Comparison of ENCODE assay signal across 33 mouse cellular contexts in genomic region chr1:193309785-193310518, GRCm38 (mm10). TPM values are rescaled to one million over a fixed set of nuclear protein-coding genes. Genes with fewer than 3 reads are reported as not detected.
DNase-seq lines count a peak whose midpoint lies in the region; ATAC-seq and TF ChIP-seq lines count a peak whose summit lies in the region.
"Had no signal": no experiment of that assay in that cellular context is flagged by ENCODE, and none has a peak within 500 bp of the region (broad histone marks: within the 10 kb centered on the region; RNA-seq: fewer than 3 reads in every experiment).

No protein-coding gene starts in this region.

- peaks cover 19% of the 10 kb centered on the region for H3K4me1 ChIP-seq in liver, postnatal 0 days (ENCODE audit: insufficient read depth)
- no peaks in the 10 kb centered on the region for H3K4me1 ChIP-seq in liver, embryonic 11.5 days (replicated peaks; ENCODE audit: control insufficient read depth, insufficient read depth, low read length)
- H3K4me1 ChIP-seq in brown adipose tissue, adult 24 weeks (ENCODE audit: control insufficient read depth, insufficient read depth, insufficient read length, low read length) = peaks cover 7% of the 10 kb centered on the region; the same call in 1 of the 2 replicates
- peaks cover 3% of the 10 kb centered on the region; the same call in 1 of the 2 replicates for H3K4me1 ChIP-seq in lung, embryonic 16.5 days (replicated peaks; ENCODE audit: control insufficient read depth, insufficient read depth, low read length)
- no peaks in the 10 kb centered on the region; the same call in 1 of the 2 replicates for H3K4me1 ChIP-seq in stomach, postnatal 0 days (replicated peaks; ENCODE audit: control insufficient read depth, insufficient read depth)

- peak overlapping the region; percentile 46; the same call in 1 of the 2 replicates for H3K4me2 ChIP-seq in liver, postnatal 0 days (ENCODE audit: low read depth, low read length)
- no peak overlapping the region for H3K4me2 ChIP-seq in liver, embryonic 11.5 days
- no peak overlapping the region for H3K4me2 ChIP-seq in lung, embryonic 16.5 days (ENCODE audit: low read depth, low read length)
- no peak overlapping the region for H3K4me2 ChIP-seq in stomach, postnatal 0 days (replicated peaks; ENCODE audit: low read depth)
- H3K4me2 ChIP-seq: heart, embryonic 12.5 days; hindbrain, embryonic 14.5 days; liver, embryonic 12.5 days; lung, embryonic 14.5 days; neural tube, embryonic 12.5 days had no signal

- no peak for DNase-seq in liver, postnatal 0 days
- DNase-seq in liver, embryonic 11.5 days (ENCODE audit: low spot score) = no peak
- DNase-seq in stomach, postnatal 0 days (ENCODE audit: low spot score) = no peak
- no peak for DNase-seq in B cell, adult 2 months
- DNase-seq: adrenal gland, postnatal 25 days; cerebellum, adult 18-20 months; cerebellum, postnatal 10 days; gastrocnemius, postnatal 14 days; heart, adult 11 months; heart, postnatal 4 days; kidney, adult 11 months; kidney, postnatal 14 days; layer of hippocampus, adult 9-11 months; lung, embryonic 14.5 days; right cerebral cortex, adult 18-20 months; spleen, adult 18-20 months; thymus, adult 18-20 months; thymus, postnatal 25 days had no signal

- ATAC-seq in liver, postnatal 0 days = no peak
- no peak for ATAC-seq in liver, embryonic 11.5 days (replicated peaks; ENCODE audit: low FRiP score)
- ATAC-seq in lung, embryonic 16.5 days (ENCODE audit: low read depth) = peak; percentile 60
- ATAC-seq in megakaryocyte progenitor cell, adult 5-6 weeks (replicated peaks; ENCODE audit: poor library complexity) = peak; percentile 82
- ATAC-seq in stomach, postnatal 0 days (ENCODE audit: low FRiP score, low TSS enrichment) = no peak
- ATAC-seq: CD4-positive, CD25-positive, alpha-beta regulatory T cell, adult 4 months; forebrain, embryonic 16.5 days; inflammation-experienced regulatory T-cells, adult 6 months; liver, embryonic 12.5 days; midbrain, embryonic 16.5 days had no signal

- no peaks in the 10 kb centered on the region for H3K9me3 ChIP-seq in liver, postnatal 0 days (ENCODE audit: low read length)
- no peaks in the 10 kb centered on the region for H3K9me3 ChIP-seq in liver, embryonic 11.5 days (ENCODE audit: control insufficient read depth, low read length)
- no peaks in the 10 kb centered on the region for H3K9me3 ChIP-seq in lung, embryonic 16.5 days (ENCODE audit: control insufficient read depth, low read length)
- H3K9me3 ChIP-seq in stomach, postnatal 0 days (ENCODE audit: control insufficient read depth, low read length) = no peaks in the 10 kb centered on the region
- H3K9me3 ChIP-seq: heart, embryonic 12.5 days; liver, embryonic 12.5 days; neural tube, embryonic 12.5 days had no signal

- no peak for TF ChIP-seq CTCF in liver, postnatal 0 days (IDR thresholded peaks at IDR 0.05; ENCODE audit: low read depth)
- no peak for TF ChIP-seq CTCF in stomach, postnatal 0 days (IDR thresholded peaks at IDR 0.05; ENCODE audit: low read depth)

- TF ChIP-seq EP300 in liver, postnatal 0 days (IDR thresholded peaks at IDR 0.05; ENCODE audit: low read depth) = no peak
- TF ChIP-seq EP300 in stomach, postnatal 0 days (optimal IDR thresholded peaks at IDR 0.05) = no peak

- peak overlapping the region; percentile 92 for H3K27ac ChIP-seq in liver, postnatal 0 days (ENCODE audit: low read depth)
- H3K27ac ChIP-seq in liver, embryonic 11.5 days (ENCODE audit: low read depth, low read length) = no peak overlapping the region
- H3K27ac ChIP-seq in brown adipose tissue, adult 24 weeks (replicated peaks; ENCODE audit: low read depth, low read length) = peak overlapping the region; percentile 99
- peak overlapping the region; percentile 17 for H3K27ac ChIP-seq in lung, embryonic 16.5 days (ENCODE audit: low read length)
- no peak overlapping the region for H3K27ac ChIP-seq in stomach, postnatal 0 days (replicated peaks)
- H3K27ac ChIP-seq: hindbrain, embryonic 14.5 days; liver, embryonic 12.5 days; neural tube, embryonic 12.5 days had no signal

- H3K27me3 ChIP-seq in liver, postnatal 0 days (ENCODE audit: insufficient read depth, low read length) = no peaks in the 10 kb centered on the region
- H3K27me3 ChIP-seq in liver, embryonic 11.5 days (replicated peaks; ENCODE audit: control insufficient read depth, insufficient read depth, low read length) = no peaks in the 10 kb centered on the region
- no peaks in the 10 kb centered on the region for H3K27me3 ChIP-seq in lung, embryonic 16.5 days (ENCODE audit: control insufficient read depth, insufficient read depth, low read depth, low read length)
- no peaks in the 10 kb centered on the region for H3K27me3 ChIP-seq in stomach, postnatal 0 days (ENCODE audit: control insufficient read depth, insufficient read depth, low read length)
- H3K27me3 ChIP-seq: heart, embryonic 12.5 days; liver, embryonic 12.5 days; neural tube, embryonic 12.5 days had no signal

- no peak overlapping the region for H3K4me3 ChIP-seq in liver, postnatal 0 days (ENCODE audit: low read depth, low read length)
- no peak overlapping the region for H3K4me3 ChIP-seq in liver, embryonic 11.5 days (ENCODE audit: low read depth, low read length)
- H3K4me3 ChIP-seq in brown adipose tissue, adult 24 weeks (ENCODE audit: insufficient read depth, low read depth, low read length) = no peak overlapping the region
- no peak overlapping the region for H3K4me3 ChIP-seq in lung, embryonic 16.5 days (ENCODE audit: low read length)
- H3K4me3 ChIP-seq in stomach, postnatal 0 days (ENCODE audit: low read depth, low read length) = no peak overlapping the region
- H3K4me3 ChIP-seq: erythroblast, embryonic 14.5 days; heart, embryonic 12.5 days; liver, embryonic 12.5 days; myocyte; neural tube, embryonic 12.5 days had no signal

- no peaks in the 10 kb centered on the region for H3K36me3 ChIP-seq in liver, postnatal 0 days (replicated peaks; ENCODE audit: insufficient read depth, low read length)
- no peaks in the 10 kb centered on the region for H3K36me3 ChIP-seq in liver, embryonic 11.5 days (ENCODE audit: control insufficient read depth, insufficient read depth, low read length)
- no peaks in the 10 kb centered on the region for H3K36me3 ChIP-seq in lung, embryonic 16.5 days (ENCODE audit: control insufficient read depth, insufficient read depth, low read length)
- H3K36me3 ChIP-seq in stomach, postnatal 0 days (ENCODE audit: control insufficient read depth, insufficient read depth, low read length) = no peaks in the 10 kb centered on the region
- H3K36me3 ChIP-seq: heart, embryonic 12.5 days; liver, embryonic 12.5 days; neural tube, embryonic 12.5 days had no signal

- H3K9ac ChIP-seq in liver, postnatal 0 days (replicated peaks) = 0 out of 2 replicates have a peak overlapping the region, but pooled peaks have one; percentile 50
- H3K9ac ChIP-seq in liver, embryonic 11.5 days (ENCODE audit: low read depth, low read length) = no peak overlapping the region
- no peak overlapping the region for H3K9ac ChIP-seq in lung, embryonic 16.5 days (ENCODE audit: low read length)
- no peak overlapping the region for H3K9ac ChIP-seq in stomach, postnatal 0 days (ENCODE audit: low read length)
- H3K9ac ChIP-seq: heart, embryonic 12.5 days; hindbrain, embryonic 14.5 days; liver, embryonic 12.5 days; lung, embryonic 14.5 days; neural tube, embryonic 12.5 days had no signal

- WGBS in liver, postnatal 0 days (ENCODE audit: insufficient replicate concordance) = 46% methylated on average over 1 of the region's 1 CpGs
- WGBS in liver, embryonic 11.5 days = 60% methylated on average over 1 of the region's 1 CpGs
- 15% methylated on average over 1 of the region's 1 CpGs for WGBS in lung, embryonic 16.5 days
- WGBS in stomach, postnatal 0 days = 48% methylated on average over 1 of the region's 1 CpGs

RNA-seq across cellular contexts. Expression of gene G0s2, which starts 36.9 kb away (rescaled TPM):
- polyA plus RNA-seq in liver, postnatal 0 days (2015; fragmentation: Nextera tagmentation; extraction: Ambion mirVana) = 269 and 386 TPM in 2 replicates
- 33.2 and 33.3 TPM in 2 replicates for polyA plus RNA-seq in liver, embryonic 11.5 days (2014; fragmentation: Nextera tagmentation; extraction: Ambion mirVana)
- 473 and 1,174 TPM in 2 replicates for polyA plus RNA-seq in brown adipose tissue, adult 24 weeks (2012; ENCODE audit: insufficient read depth, insufficient read length, missing spikeins)
- 263 and 312 TPM in 2 replicates for polyA plus RNA-seq in lung, embryonic 16.5 days (2015; fragmentation: Nextera tagmentation; extraction: Ambion mirVana)
- 9.3 and 11.9 TPM in 2 replicates for total RNA-seq in megakaryocyte progenitor cell, adult 5-6 weeks (2015)
- 14.2 and 27.8 TPM in 2 replicates for total RNA-seq in megakaryocyte progenitor cell, adult 5-6 weeks (2017)
- polyA plus RNA-seq in stomach, postnatal 0 days (2015; fragmentation: Nextera tagmentation; extraction: Ambion mirVana) = 20.8 and 27.4 TPM in 2 replicates
- total RNA-seq: megakaryocyte-erythroid progenitor cell, adult 5-6 weeks had no signal

RNA-seq across cellular contexts. Expression of gene Hsd11b1, which starts 46.1 kb away (rescaled TPM):
- 252 and 257 TPM in 2 replicates for polyA plus RNA-seq in liver, postnatal 0 days (2015; fragmentation: Nextera tagmentation; extraction: Ambion mirVana)
- 1.1 and 1.8 TPM in 2 replicates for polyA plus RNA-seq in liver, embryonic 11.5 days (2014; fragmentation: Nextera tagmentation; extraction: Ambion mirVana)
- polyA plus RNA-seq in brown adipose tissue, adult 24 weeks (2012; ENCODE audit: insufficient read depth, insufficient read length, missing spikeins) = 219 and 423 TPM in 2 replicates
- polyA plus RNA-seq in lung, embryonic 16.5 days (2015; fragmentation: Nextera tagmentation; extraction: Ambion mirVana) = 64.3 and 86.1 TPM in 2 replicates
- 74.0 and 84.4 TPM in 2 replicates for total RNA-seq in megakaryocyte progenitor cell, adult 5-6 weeks (2015)
- total RNA-seq in megakaryocyte progenitor cell, adult 5-6 weeks (2017) = 34.5 and 39.9 TPM in 2 replicates
- 2.8 and 3.0 TPM in 2 replicates for polyA plus RNA-seq in stomach, postnatal 0 days (2015; fragmentation: Nextera tagmentation; extraction: Ambion mirVana)
- total RNA-seq: megakaryocyte-erythroid progenitor cell, adult 5-6 weeks had no signal
- polyA plus RNA-seq: erythroblast, embryonic 14.5 days; forebrain, embryonic 11.5 days; hindbrain, embryonic 14.5 days; neural tube, embryonic 12.5 days had no signal

Comparison
In these comparisons a context has a peak if more than half of its experiments do, and no peak if none do; other contexts are left out.
1. H3K27ac ChIP-seq: peak in liver, postnatal 0 days (single experiment), brown adipose tissue, adult 24 weeks (single experiment) and lung, embryonic 16.5 days (single experiment); none in liver, embryonic 11.5 days (single experiment) and stomach, postnatal 0 days (single experiment).
2. RNA of gene Hsd11b1, which starts 46.1 kb away (polyA plus RNA-seq): 252 to 257 TPM in liver, postnatal 0 days, 219 to 423 TPM in brown adipose tissue, adult 24 weeks and 64.3 to 86.1 TPM in lung, embryonic 16.5 days; 2.8 to 3.0 TPM in stomach, postnatal 0 days and 1.1 to 1.8 TPM in liver, embryonic 11.5 days; every median in the first group is over 10 times any median in the second.
3. ATAC-seq: peak in lung, embryonic 16.5 days (single experiment) and megakaryocyte progenitor cell, adult 5-6 weeks (single experiment); none in liver, postnatal 0 days (single experiment), liver, embryonic 11.5 days (single experiment) and stomach, postnatal 0 days (single experiment).